Mouse (Mus musculus) left cerebral cortex, postnatal 25 days (tissue): ENCODE results near the gene Tmem63a. TPM values are rescaled to one million over a fixed set of nuclear protein-coding genes. Genes with fewer than 3 reads are reported as not detected.
A peak's percentile ranks its signal among the peaks of the same experiment; 100 is the strongest.
"Not testable (repeated sequence)": the region's sequence is repeated elsewhere in the genome, so short reads cannot be mapped to it uniquely, and the experiment has no call there.

Source experiments
- DNase-seq, 2 experiments: peaks; one replicate each; pipeline ENCODE4 v3.0.0; 2022; ENCODE audit warnings: low spot score in 2 of 2, mixed read lengths in 1 of 2
- intact Hi-C: fragments of 180-260 bp; cut with DNase I; formaldehyde crosslinking; loops from one replicate; pipeline ENCODE4 v1.15.1; 2025
- total RNA-seq, 2 experiments: library from RNA; stranded (reverse); gene quantifications; 2 replicates each; pipeline ENCODE4 v1.2.3; 2021

Gene Tmem63a
- 10 to 100 TPM; 10.5 to 11.1 TPM for total RNA-seq

GRCm38 (mm10) chr1:180942166-180943031, at the start of gene Tmem63a:
Gene Tmem63a (plus strand): TSS chr1:180942344.
- DNase-seq = peak; percentile 36 to 41
- intact Hi-C loops = no loop called here

- intact Hi-C loops = no loop called here
- no peak for DNase-seq
Observed at GRCm38 (mm10) chr1:180892808-180893207, 49.3 kb upstream of the Tmem63a start, which contains the start of gene Lefty2. Gene Lefty2 (plus strand): TSS chr1:180893108.

- DNase-seq, intact Hi-C loops: not testable (repeated sequence)
Observed at GRCm38 (mm10) chr1:180894088-180894987, 47.8 kb upstream of the Tmem63a start.

DNA sequence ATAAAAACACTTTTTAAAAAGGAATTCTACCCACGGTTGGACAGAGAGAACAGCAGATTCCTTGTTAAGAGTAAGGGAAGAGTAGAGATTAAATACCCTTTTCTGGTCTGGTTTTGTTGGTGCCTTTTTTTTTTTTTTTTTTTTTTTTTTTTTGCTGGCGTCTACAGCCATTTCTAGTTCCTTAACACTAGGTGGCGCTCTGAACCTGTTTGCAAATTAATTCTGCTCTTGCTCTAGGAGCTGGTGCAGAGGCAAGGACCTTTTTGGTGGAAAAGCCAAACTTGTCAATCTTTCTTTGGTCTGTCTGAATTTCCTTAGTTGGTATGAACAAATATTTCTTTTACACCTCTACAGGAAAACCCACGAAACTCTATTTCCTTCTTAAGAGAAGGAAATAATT, 41.0 kb upstream of the Tmem63a start:
- DNase-seq = peak in 1 of 2 experiments; percentile 54
- intact Hi-C loops = loop anchor here (1.0 kb wide), 1 partner anchor 73 kb away; no protein-coding TSS in a partner anchor

GRCm38 (mm10) chr1:180902915-180903314, 39.2 kb upstream of the Tmem63a start:
- no peak for DNase-seq
- intact Hi-C loops = no loop called here

DNA sequence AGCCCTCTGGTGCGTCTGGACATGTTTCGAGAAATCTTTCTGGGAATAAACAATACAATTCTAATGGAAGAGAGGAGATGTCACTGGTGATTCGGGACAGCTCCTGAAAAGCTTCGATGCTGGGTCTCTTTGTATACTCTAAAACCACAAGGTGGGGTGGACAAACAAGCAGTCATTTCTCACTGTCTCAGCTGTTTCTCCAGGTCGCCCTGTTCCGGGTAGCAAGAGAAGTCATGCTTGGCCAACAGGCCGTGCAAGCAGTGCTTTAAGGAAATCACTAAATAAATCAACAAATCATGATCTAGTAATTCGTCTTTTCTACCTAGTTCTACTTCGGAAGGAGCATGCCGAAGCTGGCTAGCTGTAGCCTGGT, 38.5 kb upstream of the Tmem63a start:
- intact Hi-C loops = no loop called here
- DNase-seq = no peak

DNA sequence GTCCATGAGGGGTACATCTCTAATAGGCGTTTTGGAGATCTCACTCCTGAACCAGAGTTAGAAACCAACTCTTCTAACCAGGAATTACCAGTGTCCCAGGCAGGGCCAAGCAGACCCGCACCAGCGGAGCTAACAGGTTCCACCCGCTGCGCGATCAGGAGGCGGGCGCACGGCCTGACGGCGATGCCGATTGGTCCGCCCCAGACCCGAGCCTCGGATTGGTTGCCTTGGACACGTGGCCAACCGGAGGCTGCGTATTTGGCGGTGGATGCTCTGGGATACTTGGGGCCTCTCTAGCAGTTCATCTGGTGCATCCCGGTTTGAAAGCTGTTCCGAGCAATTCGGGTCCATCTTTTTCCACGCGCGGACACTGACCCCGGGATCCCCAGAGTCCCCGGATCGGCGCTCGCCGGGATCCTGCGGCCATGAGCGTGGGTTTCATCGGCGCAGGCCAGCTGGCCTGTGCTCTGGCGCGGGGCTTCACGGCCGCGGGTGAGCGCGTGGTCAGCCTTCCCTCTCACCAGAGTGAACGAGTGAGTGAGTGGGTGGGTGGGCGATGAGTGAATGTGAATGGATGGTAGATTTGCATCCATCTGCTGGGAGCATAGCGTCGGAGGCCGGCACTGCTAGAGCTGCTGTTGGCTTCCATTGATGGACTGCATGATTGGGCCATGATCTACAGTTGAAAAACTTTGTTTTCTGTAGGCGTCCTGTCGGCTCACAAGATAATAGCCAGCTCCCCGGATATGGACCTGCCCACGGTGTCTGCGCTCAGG, 37.9 kb upstream of the Tmem63a start, which contains the start of gene Pycr2:
Pycr2 (plus strand) TSS at position 255 of the 776 bp plus-strand sequence.
- intact Hi-C loops = no loop called here
- DNase-seq = peak; percentile 94 to 96

GRCm38 (mm10) chr1:180904815-180905080, 37.4 kb upstream of the Tmem63a start:
- no peak for DNase-seq
- intact Hi-C loops = no loop called here

GRCm38 (mm10) chr1:180905307-180905706, 36.8 kb upstream of the Tmem63a start:
- DNase-seq = no peak
- intact Hi-C loops = no loop called here

DNA sequence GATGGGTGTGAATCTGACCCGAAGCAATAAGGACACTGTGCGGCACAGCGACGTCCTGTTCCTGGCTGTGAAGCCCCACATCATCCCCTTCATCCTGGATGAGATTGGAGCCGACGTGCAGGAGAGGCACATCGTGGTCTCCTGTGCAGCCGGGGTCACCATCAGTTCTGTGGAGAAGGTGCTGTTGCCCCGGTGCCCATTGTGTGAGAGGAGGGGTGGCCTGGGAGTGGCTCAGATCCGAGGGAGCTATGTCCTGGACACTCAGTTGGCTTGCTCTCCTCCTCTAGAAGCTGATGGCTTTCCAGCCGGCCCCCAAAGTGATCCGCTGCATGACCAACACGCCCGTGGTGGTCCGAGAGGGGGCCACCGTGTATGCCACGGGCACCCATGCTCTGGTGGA, 36.3 kb upstream of the Tmem63a start:
- DNase-seq = no peak
- intact Hi-C loops = no loop called here

- intact Hi-C loops = no loop called here
- DNase-seq = no peak
Observed at GRCm38 (mm10) chr1:180906461-180907147, 35.5 kb upstream of the Tmem63a start.

GRCm38 (mm10) chr1:180911138-180911537, 31.0 kb upstream of the Tmem63a start:
- intact Hi-C loops = no loop called here
- no peak for DNase-seq

DNA sequence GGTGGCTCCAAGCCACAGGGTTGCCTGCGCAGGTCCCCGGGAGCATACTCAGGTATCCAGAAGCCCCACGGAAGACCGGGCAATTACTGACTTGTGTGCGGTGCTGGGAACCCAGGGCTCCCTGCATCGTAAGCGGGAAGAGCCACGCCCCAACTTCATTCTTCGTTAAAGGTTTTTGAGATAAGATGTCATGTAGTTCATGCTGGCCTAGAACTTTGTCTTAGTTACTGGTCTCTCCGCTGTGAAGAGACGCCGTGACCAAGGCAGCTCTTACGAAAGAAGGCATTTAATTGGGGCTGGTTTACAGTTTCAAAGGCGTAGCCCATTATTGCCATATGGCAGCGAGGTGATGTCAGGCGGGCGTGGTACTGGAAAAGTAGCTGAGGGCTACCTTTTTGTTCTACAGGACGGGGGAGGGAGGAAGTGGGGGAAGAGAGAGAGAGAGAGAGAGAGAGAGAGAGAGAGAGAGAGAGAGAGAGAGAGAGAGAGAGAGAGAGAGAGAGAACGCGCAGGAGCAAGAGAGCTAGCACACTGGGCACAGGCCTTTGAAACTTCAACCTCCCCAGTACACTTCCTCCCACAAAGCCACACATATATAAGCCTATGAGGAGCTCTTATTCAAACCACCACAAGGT, 30.4 kb upstream of the Tmem63a start:
- intact Hi-C loops = no loop called here

GRCm38 (mm10) chr1:180912792-180913191, 29.4 kb upstream of the Tmem63a start:
- intact Hi-C loops = no loop called here
- DNase-seq = no peak

More for the DNA sequence above, 30.4 kb upstream of the Tmem63a start:
- DNase-seq = no peak

GRCm38 (mm10) chr1:180913797-180914196, 28.3 kb upstream of the Tmem63a start:
- intact Hi-C loops = no loop called here
- no peak for DNase-seq

- intact Hi-C loops = no loop called here
- no peak for DNase-seq
Observed at GRCm38 (mm10) chr1:180916425-180916824, 25.7 kb upstream of the Tmem63a start.

GRCm38 (mm10) chr1:180917053-180917452, 25.1 kb upstream of the Tmem63a start:
- intact Hi-C loops = no loop called here
- no peak for DNase-seq

DNA sequence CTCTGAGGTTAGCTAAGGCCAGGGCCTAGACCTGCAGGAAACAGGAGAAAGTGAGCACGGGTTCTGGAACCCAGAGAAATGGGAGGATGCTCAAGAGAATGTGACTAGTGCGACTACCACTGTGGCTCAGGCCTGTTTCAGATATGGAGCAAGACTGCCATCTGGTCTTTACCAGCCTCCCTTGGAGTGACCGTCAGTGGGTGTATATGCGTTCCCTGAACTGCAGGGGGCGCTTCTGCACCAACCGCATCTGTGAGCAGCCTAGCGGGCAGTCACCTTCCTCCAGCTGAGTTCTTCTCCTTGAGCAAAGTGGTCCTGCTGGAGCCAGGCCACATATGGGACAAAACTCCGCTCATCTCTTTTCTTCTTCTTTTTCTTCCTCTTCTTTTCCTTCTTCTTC, 22.5 kb upstream of the Tmem63a start:
- DNase-seq = no peak
- intact Hi-C loops = no loop called here
